Mouse (Mus musculus) midbrain, embryonic 14.5 days (tissue): ENCODE measurements around the gene Gjc2. TPM values are rescaled to one million over a fixed set of nuclear protein-coding genes. Genes with fewer than 3 reads are reported as not detected.

Experiments used
- ATAC-seq: fragments of 200-750 bp; cut with Nextera tagmentation; 2 replicates; pipeline ENCODE4 v1.8.0; 2017; ENCODE audit warnings: moderate number of reproducible peaks, moderate library complexity; ENCODE audit not compliant: low FRiP score, low TSS enrichment
- DNase-seq: peaks from one replicate; pipeline ENCODE4 v3.0.0-alpha.2; 2015
- H3K27ac ChIP-seq: fragments of 300-500 bp; sonication (generic); replicated peaks from 2 replicates; pipeline ENCODE4 v1.5.1; 2014; ENCODE audit warnings: mild to moderate bottlenecking, low read depth, low read length, moderate library complexity
- H3K27me3 ChIP-seq: fragments of 300-500 bp; sonication (generic); 2 replicates; pipeline ENCODE4 v1.6.1; 2014; ENCODE audit warnings: low read length, control low read depth, mixed read lengths; ENCODE audit not compliant: control insufficient read depth, insufficient read depth
- H3K36me3 ChIP-seq: fragments of 300-500 bp; sonication (generic); 2 replicates; pipeline ENCODE4 v1.6.1; 2014; ENCODE audit warnings: low read length, control low read depth; ENCODE audit not compliant: control insufficient read depth, insufficient read depth
- H3K4me1 ChIP-seq: fragments of 300-500 bp; sonication (generic); 2 replicates; pipeline ENCODE4 v1.6.1; 2014; ENCODE audit warnings: mild to moderate bottlenecking, antibody characterized with exemption, low read length, control low read depth; ENCODE audit not compliant: control insufficient read depth, insufficient read depth
- H3K4me2 ChIP-seq: fragments of 300-500 bp; sonication (generic); 2 replicates; pipeline ENCODE4 v1.6.1; 2014; ENCODE audit warnings: mild to moderate bottlenecking, low read length, moderate library complexity
- H3K4me3 ChIP-seq: fragments of 300-500 bp; sonication (generic); replicated peaks from 2 replicates; pipeline ENCODE4 v1.5.1; 2014; ENCODE audit warnings: low read depth, low read length
- H3K9ac ChIP-seq: fragments of 300-500 bp; sonication (generic); replicated peaks from 2 replicates; pipeline ENCODE4 v1.6.1; 2014; ENCODE audit warnings: mild to moderate bottlenecking, low read length, moderate library complexity
- H3K9me3 ChIP-seq: fragments of 300-500 bp; sonication (generic); 2 replicates; pipeline ENCODE4 v1.6.1; 2016; ENCODE audit warnings: low read length, control low read depth, mixed read lengths; ENCODE audit not compliant: control insufficient read depth
- WGBS: fragments of 180-500 bp; shearing (Covaris S2); extraction: QIAGEN DNeasy Blood & Tissue Kit; methylation state at CpG from one replicate; pipeline ENCODE4 v1.1.7; 2014; 5-methylcytosine and 5-hydroxymethylcytosine counted together
- polyA plus RNA-seq: library from polyadenylated mRNA; unstranded; fragments of >200 nt; fragmentation: Nextera tagmentation; extraction: Ambion mirVana; gene quantifications from 2 replicates; pipeline ENCODE4 v1.2.1, GENCODE M21; 2014

The Gjc2 gene
- polyA plus RNA-seq, 1 experiment from 2014 or later, result 0.18 TPM

DNA sequence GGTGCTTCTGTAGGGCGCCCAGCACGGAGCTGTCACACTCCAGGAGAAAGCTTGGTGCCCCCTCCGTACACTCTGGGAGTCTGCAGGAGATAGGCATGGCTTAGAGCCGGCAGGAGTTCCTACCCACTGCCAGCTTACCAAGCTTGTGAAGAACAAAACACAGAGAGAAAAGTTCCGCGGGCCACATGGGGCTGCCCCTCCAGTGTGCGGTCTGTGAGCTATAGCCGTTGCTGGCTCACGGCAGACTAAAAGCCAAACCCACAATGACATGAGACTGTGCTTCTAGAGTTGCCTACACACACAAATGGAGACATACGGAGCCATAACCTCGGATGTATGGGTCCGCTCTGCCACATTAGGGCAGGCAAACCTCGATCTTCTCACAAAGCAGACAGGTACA, 23.9 kb downstream of the Gjc2 start:
- WGBS, result 94% methylated on average over 13 of the region's 13 CpGs

DNA sequence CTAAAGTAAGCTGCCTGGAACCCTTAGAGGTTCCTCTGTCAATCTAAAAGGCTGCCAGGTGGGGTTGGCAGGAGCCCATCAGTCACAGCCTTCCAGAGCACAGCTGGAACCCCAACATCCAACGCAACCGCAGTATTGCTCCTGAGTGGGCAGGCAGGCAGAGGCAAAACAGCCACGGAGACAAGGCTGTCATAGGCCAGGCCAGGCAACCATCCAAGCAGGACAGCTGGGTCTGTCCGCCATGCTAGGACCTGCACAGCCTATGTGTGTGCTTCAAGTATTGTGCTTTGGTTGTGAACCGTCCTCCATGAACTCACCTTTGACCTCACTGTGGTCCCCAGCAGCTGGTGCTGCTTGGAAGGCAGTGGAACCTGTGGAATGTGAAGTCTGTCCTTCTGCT, 27.1 kb downstream of the Gjc2 start:
- H3K36me3 ChIP-seq, result peaks cover 30% of the 10 kb centered on the region
- no peaks in the 10 kb centered on the region for H3K4me1 ChIP-seq
- H3K9ac ChIP-seq, result no peak overlapping the region
- ATAC-seq (no peak), DNase-seq (no peak)
- H3K27ac ChIP-seq, result no peak overlapping the region
- H3K4me2 ChIP-seq, result no peak overlapping the region
- H3K4me3 ChIP-seq, result no peak overlapping the region
- no peaks in the 10 kb centered on the region for H3K9me3 ChIP-seq
- H3K27me3 ChIP-seq, result no peaks in the 10 kb centered on the region
- WGBS, result 90% methylated on average over 5 of the region's 5 CpGs

More for the DNA sequence above, 23.9 kb downstream of the Gjc2 start:
- ATAC-seq, result no peak
- DNase-seq, result no peak
- peaks cover 32% of the 10 kb centered on the region for H3K36me3 ChIP-seq
- no peak overlapping the region for H3K4me3 ChIP-seq
- H3K4me1 ChIP-seq, result peaks cover 15% of the 10 kb centered on the region
- no peak overlapping the region for H3K4me2 ChIP-seq
- H3K9me3 ChIP-seq, result no peaks in the 10 kb centered on the region
- no peak overlapping the region for H3K27ac ChIP-seq
- no peak overlapping the region for H3K9ac ChIP-seq
- H3K27me3 ChIP-seq, result no peaks in the 10 kb centered on the region

DNA sequence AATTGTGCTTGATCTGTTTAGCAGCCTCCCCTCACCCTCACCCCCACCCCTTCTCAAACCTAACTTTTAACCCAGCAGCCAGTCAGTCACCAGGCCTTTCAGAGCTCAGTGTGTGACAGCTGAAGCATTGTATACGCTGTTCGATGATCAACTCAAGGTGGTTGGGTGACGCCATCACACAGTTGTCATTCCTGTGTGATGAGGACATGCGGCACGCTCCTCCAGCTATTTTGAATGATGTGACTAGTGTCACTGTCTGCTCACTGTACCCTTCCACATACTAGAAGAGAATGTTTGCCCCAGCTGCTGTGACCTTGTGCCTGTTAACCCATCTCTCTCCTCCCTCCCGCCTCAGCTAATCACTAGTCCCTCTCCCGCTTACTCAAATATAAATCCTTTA, 28.8 kb downstream of the Gjc2 start:
- WGBS, result 93% methylated on average over 7 of the region's 7 CpGs
- H3K4me2 ChIP-seq, result no peak overlapping the region
- H3K9me3 ChIP-seq, result no peaks in the 10 kb centered on the region
- no peak overlapping the region for H3K9ac ChIP-seq
- DNase-seq (no peak), ATAC-seq (no peak)
- H3K36me3 ChIP-seq, result peaks cover 30% of the 10 kb centered on the region
- H3K27ac ChIP-seq, result no peak overlapping the region
- H3K4me1 ChIP-seq, result no peaks in the 10 kb centered on the region
- no peak overlapping the region for H3K4me3 ChIP-seq
- H3K27me3 ChIP-seq, result no peaks in the 10 kb centered on the region

- DNase-seq (peak; percentile 3), ATAC-seq (no peak)
- H3K9ac ChIP-seq, result no peak overlapping the region
- H3K27me3 ChIP-seq, result no peaks in the 10 kb centered on the region
- no peak overlapping the region for H3K4me3 ChIP-seq
- H3K27ac ChIP-seq, result no peak overlapping the region
- H3K9me3 ChIP-seq, result no peaks in the 10 kb centered on the region
- H3K36me3 ChIP-seq, result peaks cover 13% of the 10 kb centered on the region
- no peak overlapping the region for H3K4me2 ChIP-seq
- 32% methylated on average over 3 of the region's 3 CpGs for WGBS
- H3K4me1 ChIP-seq, result no peaks in the 10 kb centered on the region
Measured at GRCm38 (mm10) chr11:59151729-59152128, 31.3 kb downstream of the Gjc2 start.

DNA sequence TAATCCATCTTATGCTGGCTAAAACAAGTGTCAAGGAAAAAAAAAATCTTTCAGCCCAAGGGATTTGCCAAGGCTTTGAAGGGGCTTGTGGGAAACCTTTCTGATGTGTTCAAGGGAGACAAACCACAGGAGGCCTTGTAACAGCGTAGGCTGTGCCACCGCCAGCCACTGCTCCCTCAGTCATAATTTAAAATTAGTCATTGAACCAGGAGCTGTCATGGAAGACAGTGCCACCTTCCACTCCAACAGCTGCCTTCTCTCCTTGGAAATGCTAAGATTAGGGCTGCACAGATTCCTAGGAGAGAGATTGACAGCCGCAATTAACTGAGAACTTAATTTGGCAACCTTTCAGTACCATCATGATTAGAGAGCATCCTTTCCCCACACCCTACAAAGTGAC, 33.7 kb downstream of the Gjc2 start:
- Histone ChIP-seq H3K27me3 (no peaks in the 10 kb centered on the region), H3K4me1 (no peaks in the 10 kb centered on the region), H3K27ac (no peak overlapping the region), H3K9me3 (no peaks in the 10 kb centered on the region), H3K4me3 (no peak overlapping the region), H3K36me3 (no peaks in the 10 kb centered on the region), H3K9ac (no peak overlapping the region), H3K4me2 (no peak overlapping the region)
- 65% methylated on average over 3 of the region's 3 CpGs for WGBS
- DNase-seq (no peak), ATAC-seq (no peak)

GRCm38 (mm10) chr11:59142962-59143361, 40.1 kb downstream of the Gjc2 start:
- 77% methylated on average over 5 of the region's 5 CpGs for WGBS
- ATAC-seq (no peak), DNase-seq (no peak)
- Histone ChIP-seq H3K4me2 (no peak overlapping the region), H3K4me1 (no peaks in the 10 kb centered on the region), H3K27me3 (no peaks in the 10 kb centered on the region), H3K27ac (no peak overlapping the region), H3K9ac (no peak overlapping the region), H3K9me3 (no peaks in the 10 kb centered on the region), H3K36me3 (no peaks in the 10 kb centered on the region), H3K4me3 (no peak overlapping the region)

- H3K4me2 ChIP-seq, result peak overlapping the region; percentile 15; the same call in 1 of the 2 replicates
- no peaks in the 10 kb centered on the region for H3K4me1 ChIP-seq
- ATAC-seq, result no peak
- 11% methylated on average over 14 of the region's 14 CpGs for WGBS
- no peak overlapping the region for H3K9ac ChIP-seq
- H3K27ac ChIP-seq, result no peak overlapping the region
- no peak overlapping the region for H3K4me3 ChIP-seq
- H3K27me3 ChIP-seq, result peaks cover 10% of the 10 kb centered on the region
- no peaks in the 10 kb centered on the region for H3K9me3 ChIP-seq
- peak; percentile 17 for DNase-seq
- no peaks in the 10 kb centered on the region for H3K36me3 ChIP-seq
Measured at GRCm38 (mm10) chr11:59141772-59142370, 41.1 kb downstream of the Gjc2 start.

GRCm38 (mm10) chr11:59138537-59139486, 44.2 kb downstream of the Gjc2 start:
- H3K27me3 ChIP-seq, result peaks cover 39% of the 10 kb centered on the region
- WGBS, result 71% methylated on average over 19 of the region's 19 CpGs
- no peaks in the 10 kb centered on the region for H3K4me1 ChIP-seq
- H3K4me3 ChIP-seq, result no peak overlapping the region
- ATAC-seq (no peak), DNase-seq (no peak)
- no peak overlapping the region for H3K27ac ChIP-seq
- H3K9me3 ChIP-seq, result no peaks in the 10 kb centered on the region
- no peak overlapping the region for H3K9ac ChIP-seq
- H3K4me2 ChIP-seq, result no peak overlapping the region
- no peaks in the 10 kb centered on the region for H3K36me3 ChIP-seq
